Mouse (Mus musculus): ENCODE results near the gene Amacr.
"Not testable (repeated sequence)": the region's sequence is repeated elsewhere in the genome, so short reads cannot be mapped to it uniquely, and the experiment has no call there.

The Amacr gene

GRCm38 (mm10) chr15:10981377-10982063 lies at the start of gene Amacr:
Amacr (plus strand) TSS chr15:10981756.
- DNase-seq (ENCODE audit: low spot score) = peak; percentile 94

- DNase-seq (ENCODE audit: low spot score) = no peak
Observed at GRCm38 (mm10) chr15:10933930-10934329, 47.6 kb upstream of the Amacr start.

- no peak for DNase-seq (ENCODE audit: low spot score)
Observed at GRCm38 (mm10) chr15:10940148-10941108, 41.1 kb upstream of the Amacr start.

- no peak for DNase-seq (ENCODE audit: low spot score)
Observed at GRCm38 (mm10) chr15:10941901-10942300, 39.7 kb upstream of the Amacr start.

GRCm38 (mm10) chr15:10947852-10948251 lies 33.7 kb upstream of the Amacr start:
- no peak for DNase-seq (ENCODE audit: low spot score)

- no peak for DNase-seq (ENCODE audit: low spot score)
Observed at GRCm38 (mm10) chr15:10951951-10952759, 29.4 kb upstream of the Amacr start, which contains the start of gene C1qtnf3. C1qtnf3 (plus strand) TSS chr15:10952332.

GRCm38 (mm10) chr15:10952760-10953305 lies 28.7 kb upstream of the Amacr start:
- DNase-seq (ENCODE audit: low spot score) = no peak

GRCm38 (mm10) chr15:10953465-10953864 lies 28.1 kb upstream of the Amacr start:
- DNase-seq (ENCODE audit: low spot score) = no peak

- no peak for DNase-seq (ENCODE audit: low spot score)
Observed at GRCm38 (mm10) chr15:10954381-10955016, 27.1 kb upstream of the Amacr start.

- no peak for DNase-seq (ENCODE audit: low spot score)
Observed at GRCm38 (mm10) chr15:10955156-10955555, 26.4 kb upstream of the Amacr start.

- no peak for DNase-seq (ENCODE audit: low spot score)
Observed at GRCm38 (mm10) chr15:10956706-10957105, 24.9 kb upstream of the Amacr start.

- DNase-seq (ENCODE audit: low spot score) = no peak
Observed at GRCm38 (mm10) chr15:10959277-10960026, 22.1 kb upstream of the Amacr start.

GRCm38 (mm10) chr15:10960267-10960666 lies 21.3 kb upstream of the Amacr start:
- DNase-seq (ENCODE audit: low spot score) = no peak

- no peak for DNase-seq (ENCODE audit: low spot score)
Observed at GRCm38 (mm10) chr15:10962601-10963000, 19.0 kb upstream of the Amacr start.

- DNase-seq (ENCODE audit: low spot score) = no peak
Observed at GRCm38 (mm10) chr15:10969439-10969838, 12.1 kb upstream of the Amacr start.

GRCm38 (mm10) chr15:10970777-10971176 lies 10.8 kb upstream of the Amacr start:
- no peak for DNase-seq (ENCODE audit: low spot score)

- no peak for DNase-seq (ENCODE audit: low spot score)
Observed at GRCm38 (mm10) chr15:10977151-10977550, 4.4 kb upstream of the Amacr start.

- no peak for DNase-seq (ENCODE audit: low spot score)
Observed at GRCm38 (mm10) chr15:10980712-10981111, 844 bp upstream of the Amacr start.

GRCm38 (mm10) chr15:10982064-10982435 lies 494 bp downstream of the Amacr start:
- DNase-seq (ENCODE audit: low spot score) = no peak

- DNase-seq (ENCODE audit: low spot score) = no peak
Observed at GRCm38 (mm10) chr15:10985756-10986155, 4.2 kb downstream of the Amacr start.

GRCm38 (mm10) chr15:10986477-10986876 lies 4.9 kb downstream of the Amacr start:
- not testable (repeated sequence) for DNase-seq (ENCODE audit: low spot score)

All from testis, postnatal 10 days (tissue).